Mouse (Mus musculus) heart, adult 2 months (tissue): ENCODE data around the gene Fbxo8.
A peak's percentile ranks its signal among the peaks of the same experiment; 100 is the strongest.

Experiments used
- CTCF ChIP-seq: fragments of 200-600 bp; IDR thresholded peaks from 2 replicates; pipeline ENCODE4 v1.8.1; 2022; ENCODE audit warnings: antibody characterized with exemption, mild to moderate bottlenecking, moderate library complexity
- EP300 ChIP-seq: fragments of 200-500 bp; IDR thresholded peaks from 2 replicates; pipeline ENCODE4 v1.6.1; 2011; ENCODE audit warnings: low read depth, low read length, control low read depth; ENCODE audit not compliant: insufficient read depth
- POLR2A ChIP-seq: fragments of 200-500 bp; IDR thresholded peaks from 2 replicates; pipeline ENCODE4 v1.6.1; 2011; ENCODE audit warnings: mild to moderate bottlenecking, low read depth, low read length, control low read depth; ENCODE audit not compliant: insufficient read depth

- TF ChIP-seq CTCF, result peak; percentile 89
- no peak for TF ChIP-seq POLR2A
- no peak for TF ChIP-seq EP300
Measured at GRCm38 (mm10) chr8:56616260-56616659, 65.4 kb downstream of the Fbxo8 start.
